Mouse (Mus musculus) A20 (cell line): ENCODE measurements at regions not wholly inside any gene's neighbourhood (a gene's known extent, or its start where the extent isn't known, plus 50 kb on each side); places are given as distances from the start of the nearest gene placed in this dataset.
A peak's percentile ranks its signal among the peaks of the same experiment; 100 is the strongest.
"Not testable (repeated sequence)": the region's sequence is repeated elsewhere in the genome, so short reads cannot be mapped to it uniquely, and the experiment has no call there.

Source experiments
- DNase-seq: peaks from one replicate; pipeline ENCODE4 v3.0.0-alpha.2; 2011; ENCODE audit warnings: low read depth, low spot score

DNA sequence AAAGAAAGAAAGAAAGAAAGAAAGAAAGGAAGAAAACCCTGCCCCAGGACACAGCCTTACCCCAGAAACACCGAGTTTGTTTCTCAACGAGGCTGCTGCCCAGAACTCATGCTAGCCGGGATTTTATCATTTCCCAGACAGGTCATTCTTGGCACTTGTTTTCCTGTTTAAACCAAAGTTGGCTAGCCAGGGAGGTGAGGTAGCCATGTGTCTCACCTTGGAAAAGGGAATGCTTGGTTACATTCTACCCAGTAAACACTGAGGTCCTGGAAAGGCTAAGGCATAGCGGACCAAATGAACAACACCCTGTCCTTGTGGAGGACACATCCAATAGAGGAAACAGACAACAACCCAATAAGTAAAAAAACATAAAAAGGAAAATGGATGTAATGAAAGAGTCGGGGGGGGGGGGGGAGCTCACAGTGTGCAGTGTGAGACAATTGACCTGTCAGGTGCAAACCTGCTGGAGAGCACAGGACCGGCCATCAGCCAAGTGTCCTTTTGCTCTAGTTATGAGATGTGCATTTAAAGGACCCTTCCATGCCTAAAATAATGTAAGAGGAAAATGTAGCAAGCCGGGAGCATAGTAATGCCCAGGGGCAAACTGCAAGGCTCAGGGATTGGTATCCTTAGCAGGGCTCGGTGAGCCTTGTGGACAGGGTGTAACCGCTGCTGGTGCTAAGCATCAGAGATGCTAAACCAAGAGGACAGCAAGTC lies 78.2 kb upstream of the Fzd7 start:
- DNase-seq, result no peak

DNA sequence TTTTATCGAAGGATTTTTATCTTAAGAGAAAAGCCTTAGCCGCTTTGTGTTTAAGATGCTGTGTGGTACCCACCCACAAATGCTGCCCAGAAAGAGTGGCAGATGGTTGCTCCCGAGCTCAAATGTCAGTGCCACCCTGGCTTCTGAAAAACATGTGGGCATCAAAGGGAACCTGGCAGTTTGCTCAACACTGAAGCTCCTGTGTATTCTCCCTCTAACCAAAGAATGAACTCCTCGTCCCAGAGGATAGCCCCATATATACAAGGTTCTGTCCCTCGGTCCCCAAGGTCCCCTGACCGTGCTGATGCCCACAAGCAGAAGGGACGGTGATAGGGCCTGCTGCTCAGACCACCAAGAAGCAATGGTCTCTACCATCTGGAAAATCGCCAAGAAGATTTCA lies 76.9 kb upstream of the Fzd7 start:
- DNase-seq, result no peak

DNA sequence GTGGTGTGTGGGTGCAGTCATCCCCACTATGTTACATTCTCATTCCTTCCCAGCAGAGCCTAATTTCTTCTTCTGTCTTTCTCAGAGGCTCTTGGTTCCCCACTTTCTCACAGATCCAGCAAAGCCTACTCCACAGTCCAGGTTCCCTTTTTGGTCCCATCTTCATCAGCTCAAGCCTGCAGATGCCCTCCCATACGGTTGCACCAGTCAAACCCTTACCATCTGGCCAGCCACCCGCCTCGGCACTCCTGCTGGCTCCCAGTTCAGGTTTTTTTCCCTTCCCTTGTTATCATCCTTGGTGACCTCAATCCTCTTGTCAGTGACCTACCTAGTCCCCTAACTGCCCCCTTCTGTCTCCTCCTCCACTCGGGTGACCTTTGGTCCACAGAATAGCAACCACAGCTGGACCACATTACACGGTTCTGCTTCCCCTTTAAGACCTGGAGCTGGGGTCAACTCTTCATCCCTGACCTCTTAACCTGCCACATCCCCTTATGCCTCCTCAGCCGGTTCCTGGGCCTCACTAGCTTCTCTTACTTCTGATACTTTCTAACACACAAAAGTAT lies 75.4 kb upstream of the Fzd7 start:
- DNase-seq, result no peak

DNA sequence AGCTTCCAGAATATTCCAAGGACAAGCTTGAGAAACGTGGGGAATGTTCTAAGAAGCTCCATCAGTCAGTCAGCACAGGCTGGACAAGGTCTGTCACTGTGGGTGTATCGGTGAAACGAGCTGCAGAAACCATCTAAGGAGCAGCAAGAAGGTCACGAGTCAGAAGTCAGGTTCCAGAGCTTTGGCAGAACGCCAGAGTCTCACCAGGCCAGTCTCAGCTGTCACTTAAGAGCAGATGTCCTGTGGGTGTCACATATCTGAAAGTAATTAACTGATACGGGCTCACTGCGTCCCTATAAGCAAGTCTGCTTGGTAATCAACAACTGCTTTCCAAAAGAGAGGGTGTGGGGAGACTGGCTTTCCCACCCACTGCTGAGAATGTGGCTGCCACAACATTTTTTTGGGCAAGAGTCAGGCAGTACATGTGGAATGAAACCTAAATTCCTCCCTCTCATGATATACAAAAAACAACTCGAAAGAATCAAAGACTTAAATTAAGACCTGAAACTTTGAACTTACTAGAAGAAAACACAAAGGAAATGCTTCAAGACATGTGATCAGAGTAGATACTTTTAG lies 72.6 kb upstream of the Fzd7 start:
- peak; percentile 20 for DNase-seq

DNA sequence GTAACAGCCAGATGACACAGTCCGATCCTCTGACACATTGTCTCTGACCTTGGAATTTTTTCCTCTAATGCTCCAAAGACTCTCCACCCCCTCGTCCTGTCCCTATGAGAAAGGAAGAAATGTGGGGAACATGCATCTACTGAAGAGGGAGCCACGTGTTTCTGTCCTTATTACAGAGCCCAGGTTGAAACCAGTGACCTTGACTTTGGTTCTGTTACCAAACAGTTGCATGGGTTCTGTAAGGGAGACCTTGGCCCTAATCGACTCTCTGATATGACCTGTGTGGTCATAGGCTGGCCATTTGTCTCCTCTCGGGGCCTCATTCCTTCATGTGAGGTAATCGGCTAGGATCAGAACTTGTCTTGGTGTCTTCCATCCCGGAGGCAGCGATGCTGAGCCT lies 69.0 kb upstream of the Fzd7 start:
- no peak for DNase-seq

DNA sequence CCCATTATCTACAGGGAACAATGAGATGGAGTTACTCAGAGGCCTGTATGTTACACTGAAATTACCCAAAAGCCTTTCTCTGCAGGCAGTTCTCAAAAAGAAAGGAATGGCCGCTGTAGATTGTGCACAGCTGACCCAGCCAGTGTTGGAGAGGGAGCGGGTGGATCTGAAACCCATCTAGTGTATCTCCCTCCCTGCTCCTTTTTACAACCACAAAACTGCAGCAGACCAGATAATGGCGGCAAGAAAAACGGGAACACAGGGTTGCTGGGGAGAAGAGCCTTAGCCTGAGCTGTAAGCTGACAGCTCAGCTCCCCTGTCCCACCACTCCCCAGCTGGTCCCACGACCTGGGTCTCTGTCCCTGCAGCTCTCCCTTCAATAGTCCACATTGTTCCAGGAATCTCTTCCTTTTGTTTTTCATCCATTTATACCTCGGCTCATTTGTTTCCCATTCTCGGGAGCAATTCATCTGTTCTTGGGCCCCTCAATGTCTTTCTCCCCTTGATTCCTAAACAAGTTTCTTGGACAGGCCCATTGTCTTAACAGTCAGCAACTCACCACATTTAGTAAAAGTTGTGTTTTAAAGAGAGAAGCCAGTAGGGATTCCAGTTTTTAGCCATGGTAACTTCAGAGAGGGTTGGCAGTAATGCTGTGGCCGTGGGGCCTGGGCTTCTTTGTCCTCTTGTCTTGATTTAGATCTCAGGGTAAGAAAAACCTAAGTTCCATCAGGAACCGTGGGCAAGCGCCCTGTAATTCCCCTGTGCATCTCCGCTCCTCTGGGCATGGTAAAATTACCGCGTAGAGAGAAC lies 67.6 kb upstream of the Fzd7 start:
- DNase-seq, result no peak

DNA sequence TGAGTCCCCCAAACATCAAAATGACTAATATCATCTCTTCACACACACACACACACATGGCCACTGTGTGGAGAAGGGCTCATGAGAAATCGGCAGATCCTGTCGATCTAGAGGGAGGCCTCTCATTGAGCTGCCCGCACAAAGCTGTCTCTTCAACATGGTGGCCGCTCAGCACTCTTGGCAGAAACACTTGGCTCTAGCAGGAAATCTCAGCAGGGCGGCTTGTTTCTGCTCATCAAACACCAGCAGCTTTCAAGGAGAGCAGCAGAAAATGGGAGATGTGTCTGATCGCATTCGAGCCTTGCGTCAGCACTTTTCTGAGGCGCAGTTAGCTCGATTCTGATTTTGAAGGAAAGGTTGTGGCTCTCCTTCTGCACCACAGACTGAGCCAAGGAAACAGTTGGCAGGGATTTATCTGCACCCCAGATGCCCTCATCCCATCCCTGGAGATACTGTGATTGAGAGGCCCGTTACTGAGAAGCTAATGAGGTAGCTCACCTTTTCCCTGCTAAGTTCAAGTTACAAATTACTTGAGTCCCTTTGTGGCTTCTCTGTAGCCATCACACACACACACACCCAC lies 66.4 kb upstream of the Fzd7 start:
- no peak for DNase-seq

DNA sequence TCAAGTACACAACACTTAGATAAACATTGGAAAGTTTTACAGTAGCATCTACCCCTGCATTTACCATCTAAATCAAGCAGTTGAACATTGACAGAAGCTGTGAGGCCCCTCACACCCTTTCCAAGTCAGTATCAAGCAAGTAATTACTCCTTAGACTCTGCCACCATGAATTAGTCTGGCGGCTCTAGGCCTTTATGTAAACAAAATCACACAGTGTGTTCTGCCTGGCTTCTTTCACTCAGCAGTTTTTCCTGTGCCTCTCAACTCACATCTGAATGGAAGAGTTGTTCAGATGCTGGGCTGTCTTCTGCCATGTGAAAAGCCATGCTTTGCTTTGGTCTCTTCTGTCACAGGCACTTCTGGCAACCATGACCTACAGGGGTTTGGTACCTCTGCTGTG lies 64.9 kb upstream of the Fzd7 start:
- no peak for DNase-seq

DNA sequence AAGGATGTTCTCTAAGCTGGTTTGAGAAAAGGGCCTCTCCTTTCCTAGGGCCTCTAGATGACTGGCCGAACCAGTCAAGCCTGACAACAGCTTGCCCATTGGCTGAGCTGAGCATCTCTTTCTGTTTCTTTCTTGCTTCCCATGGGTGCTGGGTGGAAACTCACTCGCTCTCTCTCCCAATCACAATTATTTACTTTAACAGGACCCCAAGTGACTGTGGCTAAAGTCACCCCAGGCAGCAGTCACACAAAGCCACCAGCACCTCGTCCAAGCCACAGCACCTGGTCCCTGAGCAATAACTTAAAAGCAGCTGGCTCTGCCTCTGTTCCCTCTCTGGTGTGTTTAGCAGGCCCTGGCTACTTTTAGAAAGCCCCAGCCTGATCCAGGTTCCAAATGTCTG lies 64.3 kb upstream of the Fzd7 start:
- DNase-seq, result no peak

DNA sequence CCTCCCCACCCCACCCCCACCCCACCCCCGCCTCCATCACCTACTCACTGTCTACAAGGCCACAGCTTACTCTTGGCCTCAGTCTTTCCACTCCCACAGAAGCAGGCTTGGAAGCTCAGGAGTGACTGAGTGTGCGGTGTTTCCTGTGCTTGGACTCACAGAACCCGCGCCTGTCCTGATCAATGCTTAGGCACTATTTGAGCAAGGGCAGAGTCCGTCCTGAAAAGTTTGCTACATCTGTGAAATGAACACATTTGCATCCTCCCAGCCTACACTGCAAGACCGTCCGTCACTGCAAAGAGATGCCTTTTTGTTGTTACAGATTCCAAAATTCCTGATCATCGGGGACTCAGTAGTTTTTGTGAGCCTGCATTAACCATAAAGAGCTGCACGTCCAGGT lies 63.5 kb upstream of the Fzd7 start:
- DNase-seq, result no peak

DNA sequence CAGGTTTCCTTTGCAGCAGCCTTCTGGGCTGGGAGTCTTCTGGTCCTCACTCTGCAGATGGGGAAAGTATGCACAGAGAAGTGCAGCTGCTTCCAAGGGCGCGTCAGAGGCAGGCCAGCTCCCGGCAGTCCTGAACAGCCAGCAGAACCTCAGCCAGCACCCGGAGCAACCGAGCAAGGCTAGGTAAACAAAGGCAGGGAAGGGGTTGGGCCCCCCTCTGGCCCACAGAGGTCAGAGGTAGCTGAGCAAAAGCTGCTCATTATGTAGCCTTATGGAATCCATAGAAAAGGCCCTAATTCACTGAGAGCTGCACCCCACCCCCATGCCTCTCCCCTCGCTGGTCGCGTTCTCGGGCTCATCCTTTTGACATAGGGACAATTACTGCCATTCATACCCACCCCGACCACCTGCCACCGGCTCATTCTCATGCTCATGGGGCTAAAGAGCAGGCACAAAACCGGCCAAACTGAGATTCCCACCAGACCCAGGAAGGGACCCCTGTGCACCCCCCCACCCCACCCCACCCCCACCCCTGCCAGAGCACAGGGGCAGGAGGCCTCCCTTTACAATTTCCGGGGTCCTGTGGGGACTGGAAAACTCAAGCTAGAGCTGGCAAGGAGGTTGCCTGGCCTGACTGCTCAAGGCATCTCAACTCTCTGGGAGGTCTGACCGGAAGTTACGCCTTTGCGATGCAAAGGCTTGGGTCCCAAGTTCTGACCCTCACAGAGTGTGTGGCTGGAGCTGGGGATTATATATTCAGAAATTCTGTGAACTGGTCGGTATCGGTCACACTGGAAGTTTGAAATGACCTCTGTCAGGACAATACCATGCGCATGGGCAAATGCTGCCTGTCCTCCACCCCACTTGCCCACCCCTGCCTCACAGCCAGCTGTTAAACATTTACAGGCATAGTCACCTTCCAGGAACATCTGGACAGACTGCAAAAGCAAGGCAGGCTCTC lies 59.0 kb upstream of the Fzd7 start:
- no peak for DNase-seq

DNA sequence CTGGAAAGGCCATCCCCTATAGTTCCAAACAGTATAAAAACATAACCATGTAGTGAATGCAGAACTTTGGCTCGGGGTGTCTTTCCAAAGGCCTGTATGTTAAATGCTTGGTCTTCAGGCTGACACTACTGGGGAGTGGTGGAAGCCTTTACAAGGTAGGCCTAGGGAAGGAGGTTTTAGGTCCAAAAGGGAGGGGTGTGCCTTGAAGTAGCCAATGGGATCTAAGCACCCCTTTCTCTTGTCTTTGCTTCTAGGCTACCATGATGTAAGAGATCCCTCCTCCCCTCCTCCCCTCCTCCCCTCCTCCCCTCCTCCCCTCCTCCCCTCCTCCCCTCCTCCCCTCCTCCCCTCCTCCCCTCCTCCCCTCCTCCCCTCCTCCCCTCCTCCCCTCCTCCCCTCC lies 56.5 kb upstream of the Fzd7 start:
- DNase-seq, result not testable (repeated sequence)

DNA sequence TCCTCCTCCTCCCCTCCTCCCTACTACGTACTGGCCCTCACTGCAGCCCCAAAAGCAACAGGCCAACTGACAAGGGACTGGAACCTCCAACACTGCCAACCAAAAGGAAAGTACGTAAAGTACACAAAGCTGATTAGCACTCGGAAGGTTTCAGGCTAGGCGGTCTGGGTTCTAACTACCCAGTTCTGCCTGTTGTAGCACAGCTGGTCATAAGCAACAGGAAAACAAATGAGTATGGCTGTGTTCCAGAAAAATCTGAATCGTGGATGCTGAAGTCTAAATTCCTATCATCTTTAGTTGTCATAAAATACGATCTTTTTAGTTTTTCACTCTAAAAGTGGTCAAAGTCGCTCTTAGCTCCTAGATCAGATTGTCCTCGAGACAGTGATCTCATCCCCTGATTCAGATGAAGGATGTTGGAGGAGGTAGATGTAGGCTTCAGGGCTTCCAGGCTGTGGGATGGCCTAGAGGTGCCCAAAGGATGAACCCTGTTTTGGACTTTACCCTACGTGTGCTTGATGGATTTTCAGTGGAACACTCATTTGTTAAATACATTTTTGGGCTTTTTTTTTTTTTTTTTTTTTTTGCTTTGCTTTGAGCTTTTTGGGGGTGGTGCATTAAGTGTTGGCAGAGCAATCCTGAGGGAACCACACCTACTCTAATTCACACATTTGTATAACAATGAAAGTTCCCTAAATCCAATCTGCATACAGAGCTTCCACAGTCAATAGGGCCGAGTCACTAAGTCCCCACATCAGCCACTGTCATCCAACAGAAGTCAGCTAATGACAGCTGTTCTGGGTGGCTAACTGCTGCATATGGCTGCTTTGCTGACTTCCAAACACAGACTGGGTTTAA lies 55.6 kb upstream of the Fzd7 start:
- no peak for DNase-seq

DNA sequence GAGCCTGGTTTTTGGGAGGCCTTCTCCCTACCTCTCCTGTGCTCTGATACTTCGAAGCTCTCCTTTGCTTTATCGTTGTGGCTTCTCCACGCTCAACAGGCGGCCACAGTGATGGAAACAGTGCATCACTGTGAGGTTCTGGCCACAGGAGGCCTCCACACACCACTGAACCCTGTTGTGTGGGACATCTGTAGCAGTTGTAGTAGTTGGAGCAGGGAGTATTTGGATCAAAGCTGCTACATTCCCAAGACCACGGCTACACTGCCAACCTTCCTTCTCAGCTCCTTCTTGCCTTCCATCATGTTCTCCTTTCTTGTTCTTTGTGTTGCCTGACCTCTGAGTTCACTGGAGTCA lies 55.0 kb upstream of the Fzd7 start:
- DNase-seq, result no peak

DNA sequence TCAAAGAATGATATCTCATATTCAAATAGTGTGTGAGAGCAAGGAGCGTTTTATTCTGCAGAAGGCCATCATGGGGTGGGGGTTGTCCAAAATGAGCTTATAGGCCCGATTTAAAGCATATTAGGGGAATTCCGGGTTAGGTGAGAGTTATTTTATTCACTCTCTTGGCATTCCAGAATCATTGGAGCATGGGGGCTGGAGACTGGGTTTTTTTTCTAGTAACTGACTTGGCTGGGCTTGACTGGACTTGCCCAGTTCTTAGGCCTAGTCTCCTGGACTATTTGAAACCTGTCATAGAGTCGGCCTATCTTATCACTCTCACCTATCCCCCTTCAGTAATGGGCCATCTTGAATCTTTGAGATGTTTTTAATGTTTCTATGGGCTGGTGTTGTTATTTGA lies 52.9 kb upstream of the Fzd7 start:
- DNase-seq, result no peak

DNA sequence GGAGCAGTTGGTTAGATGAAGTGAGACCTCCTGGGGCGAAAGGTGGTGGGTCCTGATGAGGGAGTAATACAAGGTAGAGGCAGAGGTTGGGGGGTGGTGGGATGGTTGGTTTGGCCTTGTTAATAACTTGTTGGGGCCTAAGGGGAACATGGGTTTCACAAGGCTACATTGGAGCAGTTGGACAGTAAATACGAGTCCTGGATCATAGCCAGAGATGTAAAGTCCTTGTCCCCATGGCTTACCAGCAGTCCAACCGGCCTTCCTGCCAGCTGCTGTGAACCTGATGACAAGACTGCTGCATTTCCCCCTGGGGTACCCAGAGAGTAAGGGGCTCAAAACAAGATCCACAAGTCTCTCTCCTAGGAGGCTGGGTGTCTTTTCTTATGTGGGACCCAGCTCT lies 52.0 kb upstream of the Fzd7 start:
- no peak for DNase-seq

DNA sequence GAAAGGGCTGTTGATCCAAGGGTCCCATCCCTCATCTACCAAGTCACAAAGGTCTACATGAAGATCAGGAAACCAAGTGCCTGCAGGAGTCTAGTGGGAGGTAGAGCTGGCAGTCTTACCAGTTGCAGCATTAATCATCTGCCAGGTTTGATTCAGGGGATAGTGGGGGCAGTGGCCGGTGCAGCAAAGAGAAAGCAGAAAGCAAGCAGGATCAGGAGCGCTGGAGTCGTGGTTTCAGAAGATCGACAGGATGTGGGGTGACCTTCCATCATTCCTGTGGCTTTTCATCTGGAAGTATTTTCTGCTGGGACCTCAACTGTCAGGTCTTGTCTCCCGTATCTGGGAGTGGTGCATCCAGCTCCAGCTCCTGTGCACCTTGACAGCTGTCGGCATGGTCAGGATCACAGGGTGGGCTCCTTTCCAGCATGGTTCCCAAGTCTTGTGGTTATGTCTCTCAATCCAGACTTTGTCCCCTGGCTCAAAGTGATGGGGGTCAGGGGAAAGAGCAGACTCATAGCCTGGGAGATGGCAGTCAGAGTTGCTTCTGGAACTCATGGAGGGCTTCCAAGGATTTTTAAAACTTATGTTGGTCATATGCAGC lies 51.2 kb upstream of the Fzd7 start:
- DNase-seq, result no peak
